Mouse (Mus musculus) left cerebral cortex, postnatal 14 days (tissue): ENCODE measurements at regions not wholly inside any gene's neighbourhood (a gene's known extent, or its start where the extent isn't known, plus 50 kb on each side); places are given as distances from the start of the nearest gene placed in this dataset.
A peak's percentile ranks its signal among the peaks of the same experiment; 100 is the strongest.

Source experiments
- DNase-seq, 2 experiments: peaks; one replicate each; pipeline ENCODE4 v3.0.0; 2021 to 2022; ENCODE audit warnings: low spot score in 2 of 2, mixed read lengths in 1 of 2
- intact Hi-C: fragments of 180-260 bp; cut with DNase I; formaldehyde crosslinking; loops from one replicate; pipeline ENCODE4 v1.15.1; 2025

DNA sequence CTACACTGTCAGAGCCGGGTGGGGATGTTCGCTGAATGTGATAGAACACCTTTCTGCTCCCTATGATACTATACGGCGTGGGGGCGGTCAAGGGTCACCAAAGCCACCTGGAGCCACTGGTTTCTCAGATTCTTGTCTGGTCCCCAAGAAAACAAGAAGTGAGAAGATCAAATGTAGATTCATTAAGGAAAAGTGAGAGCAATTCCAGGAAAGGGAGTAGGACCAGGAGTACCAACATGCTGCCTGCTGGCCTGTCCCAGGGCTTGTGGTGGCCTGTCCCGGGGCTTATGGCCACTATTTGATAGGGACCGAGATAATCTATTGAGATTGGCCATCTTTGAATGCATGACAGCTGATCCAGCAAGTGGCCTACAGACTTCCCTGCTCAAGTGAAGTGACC is 58.8 kb upstream of the Fut8 start:
- no peak for DNase-seq

GRCm38 (mm10) chr12:77177811-77178578 is 59.9 kb upstream of the Fut8 start:
- intact Hi-C loops = no loop called here
- no peak for DNase-seq

More for the DNA sequence above, 58.8 kb upstream of the Fut8 start:
- intact Hi-C loops = no loop called here

GRCm38 (mm10) chr12:77177303-77177702 is 60.6 kb upstream of the Fut8 start:
- intact Hi-C loops = no loop called here
- DNase-seq = peak; percentile 6 to 10

DNA sequence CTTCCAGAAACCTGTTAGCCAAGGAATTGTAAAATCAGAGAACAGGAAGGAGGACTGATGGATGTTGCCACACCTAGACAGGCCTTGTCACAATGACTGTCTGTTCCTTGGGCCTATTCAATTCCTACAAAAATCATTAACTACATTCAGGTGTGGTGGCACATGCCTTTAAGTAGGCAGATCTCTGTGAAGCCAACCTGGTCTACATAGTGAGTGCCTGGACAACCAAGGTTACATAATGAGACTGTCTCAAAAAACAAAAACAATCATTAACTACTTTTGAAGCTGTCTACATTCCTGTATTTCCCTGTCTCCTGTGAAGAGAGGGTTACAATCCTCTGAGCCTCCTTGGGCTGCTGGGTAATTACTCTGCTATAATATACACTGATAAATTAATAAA is 63.9 kb upstream of the Fut8 start:
- DNase-seq = no peak
- intact Hi-C loops = no loop called here

DNA sequence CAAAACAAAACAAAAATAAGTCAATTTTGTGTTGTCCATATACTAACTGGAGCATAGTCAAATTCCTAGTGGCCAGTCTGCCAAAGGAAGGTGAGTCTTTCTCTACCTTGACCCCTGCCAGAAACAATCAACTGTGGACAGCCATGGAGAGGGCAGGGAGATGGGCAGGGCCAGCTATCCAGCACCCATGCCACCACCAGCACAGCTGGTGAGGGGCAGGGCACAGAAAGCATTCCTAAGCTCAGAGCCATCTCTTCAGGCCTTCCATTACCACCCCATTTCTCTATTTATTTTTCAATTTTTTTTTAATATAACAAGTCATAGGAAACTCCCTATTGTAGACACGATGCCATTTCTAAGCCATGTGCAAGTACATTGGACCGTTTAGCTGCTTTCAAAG is 65.4 kb upstream of the Fut8 start:
- intact Hi-C loops = no loop called here

GRCm38 (mm10) chr12:77170257-77170656 is 67.7 kb upstream of the Fut8 start:
- intact Hi-C loops = no loop called here

More for the DNA sequence above, 65.4 kb upstream of the Fut8 start:
- DNase-seq = no peak

GRCm38 (mm10) chr12:77168367-77168766 is 69.6 kb upstream of the Fut8 start:
- intact Hi-C loops = no loop called here
- DNase-seq = no peak

More at GRCm38 (mm10) chr12:77170257-77170656, 67.7 kb upstream of the Fut8 start:
- DNase-seq = no peak

DNA sequence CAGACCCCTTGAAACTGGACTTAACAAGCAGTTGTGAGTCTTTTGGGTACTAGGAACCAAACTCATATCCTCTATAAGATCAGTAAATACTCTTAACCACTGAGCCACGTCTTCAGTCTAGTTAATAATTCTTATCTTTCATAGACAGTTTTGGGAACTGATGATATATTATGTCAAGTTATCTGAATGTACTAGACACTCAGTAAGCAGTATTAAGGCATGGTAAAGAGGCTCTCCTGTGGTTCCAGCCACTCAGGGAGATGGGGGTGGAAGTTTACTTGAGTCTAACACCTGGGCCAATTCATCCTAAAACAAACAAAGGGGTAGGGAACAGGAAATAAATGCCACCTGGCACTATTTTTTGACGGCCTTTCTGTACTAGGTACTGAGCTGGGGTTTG is 81.2 kb upstream of the Fut8 start:
- no peak for DNase-seq
- intact Hi-C loops = no loop called here

GRCm38 (mm10) chr12:77155626-77156025 is 82.3 kb upstream of the Fut8 start:
- intact Hi-C loops = no loop called here

DNA sequence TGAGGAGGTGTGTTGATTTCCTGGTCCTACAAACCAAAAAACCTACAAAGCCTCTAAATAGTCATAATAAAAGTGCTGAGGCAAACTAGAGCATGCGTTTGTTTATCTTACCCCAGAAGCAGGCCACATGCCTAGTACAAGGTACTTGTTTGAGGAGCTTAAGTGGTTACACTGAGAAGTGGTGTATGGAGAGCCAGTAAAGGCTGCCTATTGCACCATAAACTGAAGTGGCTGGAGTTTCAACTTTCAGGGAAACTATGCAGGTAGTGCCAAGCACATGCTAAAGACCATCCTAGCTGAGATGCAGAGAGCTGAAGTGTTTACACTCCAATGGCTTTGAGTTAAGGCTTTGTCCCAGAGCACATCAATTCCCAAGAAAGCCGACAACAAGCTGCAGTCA is 86.5 kb upstream of the Fut8 start:
- no peak for DNase-seq
- intact Hi-C loops = no loop called here

More at GRCm38 (mm10) chr12:77155626-77156025, 82.3 kb upstream of the Fut8 start:
- no peak for DNase-seq

- DNase-seq = no peak
- intact Hi-C loops = no loop called here
Observed at GRCm38 (mm10) chr12:77149835-77150234, 88.1 kb upstream of the Fut8 start.

GRCm38 (mm10) chr12:77148146-77148545 is 89.8 kb upstream of the Fut8 start:
- intact Hi-C loops = no loop called here
- DNase-seq = no peak

- intact Hi-C loops = no loop called here
- no peak for DNase-seq
Observed at GRCm38 (mm10) chr12:77143958-77144357, 94.0 kb upstream of the Fut8 start.

GRCm38 (mm10) chr12:77143521-77143920 is 94.4 kb upstream of the Fut8 start:
- intact Hi-C loops = no loop called here
- DNase-seq = no peak

DNA sequence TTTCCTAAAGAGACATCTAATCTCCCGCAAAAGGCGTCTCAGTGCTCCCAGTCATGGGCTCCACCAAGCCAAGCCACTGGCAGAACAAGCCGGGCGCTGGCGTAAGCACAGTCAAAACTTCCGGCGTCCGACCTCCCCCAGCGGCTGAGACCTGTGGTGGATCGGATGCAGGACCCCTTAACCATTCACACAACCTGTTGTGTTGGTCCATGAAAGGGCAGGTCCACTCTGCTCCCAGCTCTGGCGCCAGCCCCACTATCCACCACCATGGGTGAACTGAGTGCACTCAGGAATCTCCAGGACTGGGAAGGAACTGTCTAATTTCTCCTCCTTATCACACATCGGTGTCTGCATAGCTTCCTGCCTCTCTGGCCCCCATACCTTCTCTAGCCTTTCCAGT is 94.8 kb upstream of the Fut8 start:
- intact Hi-C loops = no loop called here
- no peak for DNase-seq

DNA sequence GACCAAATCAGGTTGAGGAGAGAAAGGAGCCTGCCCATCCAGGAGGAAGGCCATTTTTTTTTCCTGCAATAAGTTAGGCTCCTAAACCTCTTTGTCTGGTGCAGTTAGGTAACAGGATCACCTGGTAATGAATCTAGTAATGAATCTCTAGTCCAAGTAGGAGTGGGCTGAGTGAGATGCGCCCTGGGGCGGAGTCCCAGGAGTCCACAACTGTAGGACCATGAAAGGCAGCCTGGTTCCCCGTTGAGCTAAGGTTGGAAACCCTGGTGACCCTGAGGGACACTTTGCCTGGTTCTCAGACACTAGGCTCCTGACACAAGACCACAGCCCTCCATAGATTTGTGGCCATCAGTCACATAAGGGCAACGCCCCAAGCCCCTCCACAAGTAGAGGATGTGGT is 95.7 kb upstream of the Fut8 start:
- intact Hi-C loops = no loop called here
- no peak for DNase-seq

DNA sequence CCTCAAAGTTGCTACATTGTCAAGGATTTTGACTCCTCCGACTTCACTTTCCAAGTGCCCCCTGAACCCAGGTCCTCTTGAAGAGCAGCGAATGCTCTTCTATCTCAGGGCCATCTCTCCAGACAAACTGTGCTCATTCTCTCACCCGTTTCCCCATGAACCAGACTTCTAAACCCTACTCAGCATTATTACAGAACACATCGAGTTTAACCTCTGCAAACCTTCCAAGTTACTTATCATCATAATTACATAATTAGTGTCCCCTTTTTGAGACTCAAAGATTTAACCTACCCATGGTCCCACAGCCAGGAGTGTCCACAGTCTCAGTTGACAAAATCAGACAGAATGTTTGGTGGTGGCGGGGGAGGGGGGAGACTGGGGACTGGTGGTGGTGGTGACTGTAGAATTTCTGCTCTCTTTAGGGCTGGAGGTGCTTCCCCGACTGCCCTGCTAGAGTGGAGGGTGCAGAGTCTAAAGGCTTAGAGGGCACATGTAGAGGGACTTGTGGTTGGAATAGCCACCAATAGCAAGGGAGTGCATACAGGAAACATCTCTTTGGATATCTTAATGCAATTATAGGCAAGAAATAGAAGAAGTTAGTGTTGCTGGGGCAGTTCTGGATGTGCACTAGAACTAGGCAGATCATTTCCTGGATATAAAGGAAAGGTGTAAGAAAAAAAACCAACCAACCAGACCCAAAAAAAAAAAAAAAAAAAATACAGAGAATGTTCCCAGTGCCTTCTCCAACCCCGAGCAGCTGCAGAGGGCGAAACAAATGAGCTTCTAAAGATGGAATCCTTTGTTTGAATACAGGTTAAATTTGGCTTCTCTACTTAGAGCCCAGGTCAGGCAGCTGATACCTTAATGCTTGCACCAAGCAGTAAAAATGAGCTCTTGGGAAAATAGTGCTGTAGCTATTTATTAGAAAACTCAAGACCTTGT is 96.4 kb upstream of the Fut8 start:
- DNase-seq = no peak
- intact Hi-C loops = no loop called here

DNA sequence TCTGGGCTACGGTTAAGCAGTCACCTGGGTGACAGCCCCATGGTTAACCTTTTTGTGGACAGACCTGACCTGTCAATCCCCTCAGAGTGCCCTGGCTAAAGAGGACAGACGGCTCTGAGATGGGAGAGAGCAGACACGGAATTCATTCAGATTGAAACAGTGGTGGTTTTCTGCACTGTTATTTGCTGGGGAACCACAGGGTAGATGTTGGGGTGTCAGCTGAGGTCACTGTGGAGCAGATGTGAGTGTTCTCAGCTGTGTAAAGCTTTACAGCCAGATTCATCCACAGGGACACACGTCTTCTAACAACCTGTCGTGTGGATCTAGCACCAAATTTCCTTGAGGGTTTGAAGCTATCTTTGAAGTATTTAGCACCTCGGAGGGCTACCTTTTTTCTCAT is 97.3 kb upstream of the Fut8 start:
- no peak for DNase-seq
- intact Hi-C loops = no loop called here

GRCm38 (mm10) chr12:77140141-77140540 is 97.8 kb upstream of the Fut8 start:
- intact Hi-C loops = no loop called here
- DNase-seq = no peak

- intact Hi-C loops = no loop called here
- no peak for DNase-seq
Observed at GRCm38 (mm10) chr12:77139718-77140117, 98.2 kb upstream of the Fut8 start.
